Mouse (Mus musculus): ENCODE measurements around the gene Mrpl50. TPM values are rescaled to one million over a fixed set of nuclear protein-coding genes. Genes with fewer than 3 reads are reported as not detected.
A peak's percentile ranks its signal among the peaks of the same experiment; 100 is the strongest.
"Not testable (repeated sequence)": the region's sequence is repeated elsewhere in the genome, so short reads cannot be mapped to it uniquely, and the experiment has no call there.

The Mrpl50 gene
- polyA plus RNA-seq, 1 experiment from 2014 or later = 97.8 TPM

DNA sequence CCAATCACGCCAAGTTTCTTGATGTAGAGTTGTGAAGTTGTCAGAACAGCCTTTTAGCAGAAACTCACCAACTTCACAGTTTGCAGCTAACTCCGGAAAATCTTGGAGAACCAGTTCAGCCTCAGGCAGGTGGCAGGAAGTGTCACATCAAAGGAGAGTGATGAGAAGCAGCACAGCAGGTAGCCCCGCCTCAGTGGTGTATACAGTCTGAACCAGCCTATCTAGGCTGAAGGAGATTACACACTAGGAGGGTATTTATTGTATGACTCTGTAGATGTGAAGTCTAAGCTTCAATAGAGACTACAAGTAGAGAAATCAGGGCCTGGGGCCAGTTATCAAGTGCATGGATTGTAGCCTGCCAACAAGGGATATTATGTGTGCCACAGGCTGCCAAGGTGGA lies 40.0 kb downstream of the Mrpl50 start:
- WGBS = 54% methylated on average over 3 of the region's 3 CpGs
- H3K4me1 ChIP-seq (ENCODE audit: control insufficient read depth, insufficient read depth, low read length) = peaks cover 5% of the 10 kb centered on the region; the same call in 1 of the 2 replicates
- H3K9me3 ChIP-seq (ENCODE audit: control insufficient read depth, low read length) = no peaks in the 10 kb centered on the region
- H3K27me3 ChIP-seq (ENCODE audit: control insufficient read depth, insufficient read depth, low read length) = no peaks in the 10 kb centered on the region
- no peaks in the 10 kb centered on the region for H3K36me3 ChIP-seq (ENCODE audit: control insufficient read depth, insufficient read depth, low read length)
- H3K9ac ChIP-seq (ENCODE audit: low read length) = no peak overlapping the region
- H3K27ac ChIP-seq (ENCODE audit: low read depth, low read length) = no peak overlapping the region
- no peak for ATAC-seq (ENCODE audit: low FRiP score)
- peak; percentile 75 for DNase-seq (ENCODE audit: low spot score, missing footprints)
- no peak overlapping the region for H3K4me2 ChIP-seq
- no peak overlapping the region for H3K4me3 ChIP-seq (ENCODE audit: low read depth, low read length)

DNA sequence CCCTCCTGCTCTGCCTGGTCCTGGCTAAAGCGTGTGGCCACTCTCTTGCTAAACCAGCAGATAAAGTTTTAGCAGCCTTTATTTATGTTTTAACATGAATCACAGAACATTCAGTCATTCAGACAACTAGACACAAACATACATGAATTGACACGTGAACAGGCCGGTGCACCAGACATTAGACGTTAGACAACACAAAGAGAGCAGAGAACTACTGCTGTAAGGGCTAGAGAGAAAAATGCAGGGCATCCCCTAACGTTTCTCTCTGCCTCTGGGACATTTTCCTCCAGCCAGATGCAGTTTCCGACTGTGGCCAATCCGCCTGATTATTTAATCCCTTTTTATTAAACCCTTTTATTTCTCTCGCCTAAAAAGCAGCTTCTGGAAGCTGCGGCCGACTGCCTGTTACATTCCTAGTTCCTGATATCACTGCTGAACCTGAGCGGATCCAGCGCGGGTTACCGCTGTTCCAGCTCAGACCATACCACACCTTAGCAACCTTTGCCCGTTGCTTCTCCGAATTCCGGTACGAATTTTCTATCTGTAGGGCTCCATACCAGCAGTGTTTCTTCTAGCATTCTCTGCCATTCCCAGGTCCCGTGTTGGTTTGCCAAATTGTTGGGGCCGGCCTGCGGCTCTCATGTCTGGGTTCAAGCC lies 40.7 kb downstream of the Mrpl50 start:
- H3K4me3 ChIP-seq (ENCODE audit: low read depth, low read length) = no peak overlapping the region
- WGBS = 22% methylated on average over 21 of the region's 21 CpGs
- ATAC-seq (ENCODE audit: low FRiP score) = no peak
- H3K4me2 ChIP-seq = no peak overlapping the region
- 0 out of 2 replicates have a peak overlapping the region, but pooled peaks have one; percentile 9 for H3K9ac ChIP-seq (ENCODE audit: low read length)
- no peaks in the 10 kb centered on the region for H3K27me3 ChIP-seq (ENCODE audit: control insufficient read depth, insufficient read depth, low read length)
- peak; percentile 91 for DNase-seq (ENCODE audit: low spot score, missing footprints)
- H3K9me3 ChIP-seq (ENCODE audit: control insufficient read depth, low read length) = no peaks in the 10 kb centered on the region
- H3K36me3 ChIP-seq (ENCODE audit: control insufficient read depth, insufficient read depth, low read length) = no peaks in the 10 kb centered on the region
- H3K27ac ChIP-seq (ENCODE audit: low read depth, low read length) = no peak overlapping the region
- peaks cover 5% of the 10 kb centered on the region; the same call in 1 of the 2 replicates for H3K4me1 ChIP-seq (ENCODE audit: control insufficient read depth, insufficient read depth, low read length)

- not testable (repeated sequence) for H3K9ac ChIP-seq (ENCODE audit: low read length); H3K36me3 ChIP-seq (ENCODE audit: control insufficient read depth, insufficient read depth, low read length); H3K27ac ChIP-seq (ENCODE audit: low read depth, low read length); H3K27me3 ChIP-seq (ENCODE audit: control insufficient read depth, insufficient read depth, low read length); H3K9me3 ChIP-seq (ENCODE audit: control insufficient read depth, low read length); H3K4me1 ChIP-seq (ENCODE audit: control insufficient read depth, insufficient read depth, low read length); H3K4me2 ChIP-seq; H3K4me3 ChIP-seq (ENCODE audit: low read depth, low read length); ATAC-seq (ENCODE audit: low FRiP score)
- 15% methylated on average over 2 of the region's 2 CpGs for WGBS
- DNase-seq (ENCODE audit: low spot score, missing footprints) = peak; percentile 81
Measured at GRCm38 (mm10) chr4:49479035-49479434, 41.9 kb downstream of the Mrpl50 start.

- 19% methylated on average over 19 of the region's 19 CpGs for WGBS
- Histone ChIP-seq H3K9me3 (ENCODE audit: control insufficient read depth, low read length) (no peaks in the 10 kb centered on the region), H3K4me3 (ENCODE audit: low read depth, low read length) (peak overlapping the region; percentile 13; the same call in 1 of the 2 replicates), H3K4me2 (peak overlapping the region; percentile 43), H3K27me3 (ENCODE audit: control insufficient read depth, insufficient read depth, low read length) (no peaks in the 10 kb centered on the region), H3K4me1 (ENCODE audit: control insufficient read depth, insufficient read depth, low read length) (peaks cover 5% of the 10 kb centered on the region; the same call in 1 of the 2 replicates), H3K27ac (ENCODE audit: low read depth, low read length) (no peak overlapping the region), H3K9ac (ENCODE audit: low read length) (peak overlapping the region; percentile 38; the same call in 1 of the 2 replicates), H3K36me3 (ENCODE audit: control insufficient read depth, insufficient read depth, low read length) (no peaks in the 10 kb centered on the region)
- DNase-seq (ENCODE audit: low spot score, missing footprints) (peak; percentile 87), ATAC-seq (ENCODE audit: low FRiP score) (peak; percentile 83)
Measured at GRCm38 (mm10) chr4:49478118-49478877, 42.6 kb downstream of the Mrpl50 start.

DNA sequence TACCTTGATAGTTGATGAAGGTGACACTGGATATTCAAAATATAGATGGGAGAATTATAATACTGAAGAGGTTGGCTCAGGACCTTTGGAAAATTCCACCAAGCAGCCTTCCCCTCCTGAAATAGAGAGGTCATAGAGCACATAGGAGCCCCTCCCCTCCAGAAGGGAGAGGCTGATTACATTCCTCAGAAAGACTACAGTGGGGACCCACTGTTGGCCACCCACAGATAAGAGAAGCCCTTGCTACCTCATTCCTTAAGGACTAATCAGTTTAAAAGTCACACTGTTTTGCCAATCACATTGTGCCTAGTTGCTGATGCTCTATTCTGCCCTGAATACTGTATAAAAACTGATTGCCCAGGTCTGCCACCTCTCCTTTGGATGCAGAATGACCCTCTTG lies 46.3 kb downstream of the Mrpl50 start:
- no peak for ATAC-seq (ENCODE audit: low FRiP score)
- Histone ChIP-seq H3K36me3 (ENCODE audit: control insufficient read depth, insufficient read depth, low read length) (no peaks in the 10 kb centered on the region), H3K27ac (ENCODE audit: low read depth, low read length) (no peak overlapping the region), H3K4me2 (no peak overlapping the region), H3K9ac (ENCODE audit: low read length) (no peak overlapping the region), H3K4me1 (ENCODE audit: control insufficient read depth, insufficient read depth, low read length) (no peaks in the 10 kb centered on the region), H3K9me3 (ENCODE audit: control insufficient read depth, low read length) (no peaks in the 10 kb centered on the region), H3K27me3 (ENCODE audit: control insufficient read depth, insufficient read depth, low read length) (no peaks in the 10 kb centered on the region), H3K4me3 (ENCODE audit: low read depth, low read length) (no peak overlapping the region)
- no peak for DNase-seq (ENCODE audit: low spot score, missing footprints)

DNA sequence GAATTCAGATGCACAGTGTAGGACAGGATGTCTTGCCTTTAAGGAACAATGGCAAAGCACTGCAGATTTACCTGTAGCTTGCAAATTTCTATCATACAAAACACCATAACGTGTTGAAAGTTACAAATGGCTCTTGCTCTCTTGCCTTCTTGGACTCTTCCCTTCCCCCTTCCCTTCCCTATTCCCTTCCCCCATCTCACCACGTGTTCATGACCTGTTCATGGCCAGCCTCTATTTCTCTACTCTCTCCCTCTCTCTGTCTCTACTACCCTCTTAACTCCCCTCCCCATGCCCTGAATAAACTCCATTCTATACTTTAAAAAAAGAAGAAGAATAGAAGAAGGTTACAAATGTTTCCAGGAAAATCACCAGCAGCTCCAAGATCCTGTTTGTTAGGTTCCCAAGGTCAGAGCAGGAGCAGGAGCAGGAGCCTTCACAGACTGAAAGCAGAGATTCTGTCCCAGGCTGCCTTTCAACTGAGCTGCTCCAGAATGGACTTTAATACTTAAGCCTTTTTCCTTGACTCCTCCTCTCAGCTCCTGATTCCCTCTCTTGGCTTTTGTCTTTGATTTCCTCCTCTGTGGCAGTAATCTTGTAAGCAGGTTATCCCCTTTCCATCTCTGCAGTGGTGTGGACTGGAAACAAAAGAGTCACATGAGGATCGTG lies 47.3 kb downstream of the Mrpl50 start, which contains the start of gene Acnat1:
Acnat1 (minus strand) TSS at position 478 of the 666 bp plus-strand sequence.
- no peaks in the 10 kb centered on the region for H3K36me3 ChIP-seq (ENCODE audit: control insufficient read depth, insufficient read depth, low read length)
- no peak within 1 kb of the TSS for H3K4me2 ChIP-seq
- H3K27ac ChIP-seq (ENCODE audit: low read depth, low read length) = no peak within 1 kb of the TSS
- H3K4me1 ChIP-seq (ENCODE audit: control insufficient read depth, insufficient read depth, low read length) = no peaks in the 10 kb centered on the region
- H3K9me3 ChIP-seq (ENCODE audit: control insufficient read depth, low read length) = no peaks in the 10 kb centered on the region
- H3K27me3 ChIP-seq (ENCODE audit: control insufficient read depth, insufficient read depth, low read length) = no peaks in the 10 kb centered on the region
- DNase-seq (ENCODE audit: low spot score, missing footprints) = no peak
- ATAC-seq (ENCODE audit: low FRiP score) = no peak
- WGBS = 37% methylated on average over 3 of the region's 3 CpGs
- no peak within 1 kb of the TSS for H3K4me3 ChIP-seq (ENCODE audit: low read depth, low read length)
- no peak within 1 kb of the TSS for H3K9ac ChIP-seq (ENCODE audit: low read length)

DNA sequence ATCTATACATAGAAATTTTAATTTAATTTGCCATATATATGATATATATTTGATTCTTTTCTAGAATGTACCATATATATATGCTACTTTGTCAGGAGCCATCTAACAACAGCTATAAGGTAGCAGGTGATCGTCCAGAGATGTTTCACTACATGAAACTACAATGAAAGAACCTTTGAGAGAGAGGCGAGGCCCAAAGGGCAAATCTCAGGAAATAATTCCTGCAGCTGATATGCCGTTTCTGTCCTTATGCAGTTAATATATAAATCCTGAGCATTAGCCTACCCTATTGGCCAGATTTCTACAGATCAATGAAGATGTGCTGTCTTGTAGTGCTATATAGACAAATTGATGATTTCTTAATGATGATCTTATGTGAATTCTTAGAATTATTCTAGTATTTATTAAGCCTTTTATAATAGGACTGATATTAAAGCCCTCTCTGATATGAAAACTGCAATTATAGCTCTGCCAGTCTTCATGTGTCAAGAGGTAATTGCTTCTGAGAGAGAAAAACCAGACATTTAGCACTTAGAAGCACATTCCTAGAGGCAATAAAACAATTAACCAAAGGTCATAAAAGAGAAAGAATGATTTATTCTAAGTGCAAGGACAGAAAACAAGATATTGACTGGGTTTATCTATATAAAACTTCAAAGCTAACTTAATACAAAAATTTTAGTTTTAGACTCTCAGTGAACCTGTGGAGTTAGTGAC lies 51.3 kb downstream of the Mrpl50 start:
- H3K4me1 ChIP-seq (ENCODE audit: control insufficient read depth, insufficient read depth, low read length) = no peaks in the 10 kb centered on the region
- H3K27me3 ChIP-seq (ENCODE audit: control insufficient read depth, insufficient read depth, low read length) = no peaks in the 10 kb centered on the region
- DNase-seq (ENCODE audit: low spot score, missing footprints) (no peak), ATAC-seq (ENCODE audit: low FRiP score) (no peak)
- no peaks in the 10 kb centered on the region for H3K9me3 ChIP-seq (ENCODE audit: control insufficient read depth, low read length)
- H3K4me3 ChIP-seq (ENCODE audit: low read depth, low read length) = no peak overlapping the region
- no peak overlapping the region for H3K27ac ChIP-seq (ENCODE audit: low read depth, low read length)
- no peak overlapping the region for H3K4me2 ChIP-seq
- H3K9ac ChIP-seq (ENCODE audit: low read length) = no peak overlapping the region
- WGBS = 85% methylated on average over 3 of the region's 3 CpGs
- H3K36me3 ChIP-seq (ENCODE audit: control insufficient read depth, insufficient read depth, low read length) = no peaks in the 10 kb centered on the region

DNA sequence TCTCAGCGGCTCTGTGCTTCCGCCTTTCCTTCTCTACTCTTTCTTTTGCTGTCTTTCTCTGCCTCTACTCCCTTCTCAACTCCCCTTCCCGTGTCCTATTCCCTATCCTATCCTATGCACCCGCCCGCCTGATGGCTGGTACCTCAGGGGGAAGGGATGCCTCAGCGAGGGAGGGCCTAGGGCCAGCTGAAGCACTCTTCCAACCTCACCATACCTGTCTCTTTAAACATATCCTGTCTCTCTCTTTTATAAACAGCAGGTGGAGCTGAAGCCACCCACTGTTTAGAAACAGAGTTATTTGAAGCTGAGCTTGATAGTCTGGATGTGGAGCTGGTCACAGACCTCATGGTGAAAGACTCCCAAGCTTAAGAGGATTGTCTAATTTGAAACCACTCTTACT lies 53.5 kb downstream of the Mrpl50 start:
- no peak overlapping the region for H3K27ac ChIP-seq (ENCODE audit: low read depth, low read length)
- H3K4me3 ChIP-seq (ENCODE audit: low read depth, low read length) = no peak overlapping the region
- no peak overlapping the region for H3K4me2 ChIP-seq
- 95% methylated on average over 6 of the region's 6 CpGs for WGBS
- ATAC-seq (ENCODE audit: low FRiP score) = no peak
- no peaks in the 10 kb centered on the region for H3K4me1 ChIP-seq (ENCODE audit: control insufficient read depth, insufficient read depth, low read length)
- no peak overlapping the region for H3K9ac ChIP-seq (ENCODE audit: low read length)
- no peaks in the 10 kb centered on the region for H3K27me3 ChIP-seq (ENCODE audit: control insufficient read depth, insufficient read depth, low read length)
- H3K9me3 ChIP-seq (ENCODE audit: control insufficient read depth, low read length) = no peaks in the 10 kb centered on the region
- DNase-seq (ENCODE audit: low spot score, missing footprints) = no peak
- no peaks in the 10 kb centered on the region for H3K36me3 ChIP-seq (ENCODE audit: control insufficient read depth, insufficient read depth, low read length)

Measured in midbrain, embryonic 11.5 days (tissue).